Mouse (Mus musculus) liver, adult 2 months (tissue): ENCODE results near the gene Ndufa12. TPM values are rescaled to one million over a fixed set of nuclear protein-coding genes. Genes with fewer than 3 reads are reported as not detected.

Experiments used
- DNase-seq: peaks from one replicate; pipeline ENCODE4 v3.0.0-alpha.2; 2011; ENCODE audit warnings: low read depth, low spot score; ENCODE audit errors: extremely low read depth
- H3K27ac ChIP-seq: fragments of 200-500 bp; replicated peaks from 2 replicates; pipeline ENCODE4 v1.5.1; 2012; ENCODE audit warnings: low read depth, mild to moderate bottlenecking, control low read depth, inconsistent platforms, low read length; ENCODE audit not compliant: insufficient read depth
- H3K27me3 ChIP-seq: fragments of 200-500 bp; 2 replicates; pipeline ENCODE4 v1.6.1; 2012; ENCODE audit warnings: mild to moderate bottlenecking, moderate library complexity, low read length, inconsistent platforms; ENCODE audit not compliant: control insufficient read depth, insufficient read depth
- H3K36me3 ChIP-seq: fragments of 200-500 bp; 2 replicates; pipeline ENCODE4 v1.6.1; 2012; ENCODE audit warnings: low read length, inconsistent platforms; ENCODE audit not compliant: control insufficient read depth, insufficient read depth
- H3K4me1 ChIP-seq: fragments of 200-500 bp; 2 replicates; pipeline ENCODE4 v1.6.1; 2011; ENCODE audit warnings: low read length; ENCODE audit not compliant: control insufficient read depth, insufficient read depth
- H3K4me3 ChIP-seq: fragments of 200-500 bp; 2 replicates; pipeline ENCODE4 v1.5.1; 2011; ENCODE audit warnings: low read depth, mild to moderate bottlenecking, control low read depth, low read length, moderate library complexity; ENCODE audit not compliant: insufficient read depth
- H3K79me2 ChIP-seq: fragments of 200-500 bp; 2 replicates; pipeline ENCODE4 v1.6.1; 2012; ENCODE audit warnings: inconsistent platforms, mild to moderate bottlenecking, low read length, moderate library complexity; ENCODE audit not compliant: control insufficient read depth, insufficient read depth
- H3K9ac ChIP-seq: fragments of 200-500 bp; 2 replicates; pipeline ENCODE4 v1.6.1; 2012; ENCODE audit warnings: low read depth, mild to moderate bottlenecking, control low read depth, inconsistent platforms, low read length
- CTCF ChIP-seq: fragments of 200-500 bp; IDR thresholded peaks from 2 replicates; pipeline ENCODE4 v1.5.1; 2011; ENCODE audit warnings: low read depth, low read length, control low read depth
- POLR2A ChIP-seq: fragments of 200-500 bp; IDR thresholded peaks from 2 replicates; pipeline ENCODE4 v1.6.1; 2011; ENCODE audit warnings: low read length, control low read depth; ENCODE audit not compliant: insufficient read depth; ENCODE audit errors: extremely low read depth
- WGBS: fragments of 180-500 bp; shearing (Covaris S2); methylation state at CpG from one replicate; pipeline ENCODE4 v1.1.7; 2018; 5-methylcytosine and 5-hydroxymethylcytosine counted together
- polyA plus RNA-seq: library from polyadenylated mRNA; depleted of rRNA; stranded (reverse); fragments of >200 nt; gene quantifications from 2 replicates; pipeline ENCODE4 v1.2.3, GENCODE M21; 2012; rRNA removed
- total RNA-seq: library from RNA; depleted of rRNA; stranded (reverse); fragments of >200 nt; gene quantifications from 2 replicates; pipeline ENCODE4 v1.2.3, GENCODE M21; 2014; rRNA removed

Gene Ndufa12
- total RNA-seq, result 205 and 237 TPM in 2 replicates
- polyA plus RNA-seq, result 74.6 and 83.6 TPM in 2 replicates

DNA sequence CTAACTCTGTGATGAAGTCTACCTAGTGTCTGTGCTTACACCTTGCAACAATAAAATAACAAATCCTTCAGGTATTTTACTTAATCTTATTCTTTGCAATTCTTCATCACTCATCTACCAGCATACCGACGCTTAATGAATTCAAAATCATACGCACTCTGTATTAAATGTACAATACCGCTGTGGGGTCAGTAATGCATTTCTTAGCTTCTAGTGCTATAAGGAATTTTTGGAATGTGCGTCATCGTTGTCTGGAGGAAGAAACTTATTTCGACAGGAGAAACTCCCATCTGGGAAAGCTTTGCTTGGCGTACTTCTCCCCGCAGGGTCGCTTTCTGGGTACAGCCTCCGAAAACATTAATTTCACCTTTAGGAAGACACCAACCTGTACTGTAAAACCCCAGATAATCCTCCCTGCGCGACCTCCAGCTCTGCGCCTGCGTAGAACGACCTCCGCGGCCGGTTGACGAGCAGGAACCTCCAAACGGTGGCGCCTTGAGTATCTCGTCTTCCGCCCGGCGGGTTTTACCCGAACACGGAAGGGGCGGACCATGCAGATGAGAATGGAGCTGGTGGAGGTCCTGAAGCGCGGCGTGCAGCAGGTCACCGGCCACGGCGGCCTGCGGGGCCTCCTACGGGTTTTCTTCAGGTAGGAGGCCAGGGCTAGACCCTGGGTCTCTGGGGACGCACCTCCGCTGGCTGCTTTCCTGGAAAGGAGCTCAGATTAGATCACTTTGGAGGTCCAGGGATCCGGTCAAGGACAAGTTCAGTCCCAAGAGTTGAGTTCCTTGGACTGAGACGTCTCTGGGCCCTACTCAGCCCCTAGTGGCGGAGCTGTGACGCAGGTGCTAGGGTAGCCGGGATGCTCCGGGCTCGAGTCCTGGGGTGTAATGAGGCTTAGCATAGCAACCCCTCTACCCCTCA lies at the start of gene Ndufa12:
Ndufa12 (plus strand) TSS at position 239 of the 924 bp plus-strand sequence.
- H3K36me3 ChIP-seq, result peaks cover 33% of the 10 kb centered on the region
- peak; percentile 69 for TF ChIP-seq POLR2A
- peak; percentile 62 for TF ChIP-seq CTCF
- peaks cover 4% of the 10 kb centered on the region for H3K4me1 ChIP-seq
- WGBS, result under 1% methylated on average over 46 of the region's 46 CpGs
- peak within 1 kb of the TSS; percentile 91 for H3K27ac ChIP-seq
- H3K79me2 ChIP-seq, result peaks cover 4% of the 10 kb centered on the region; the same call in 1 of the 2 replicates
- peak within 1 kb of the TSS; percentile 90 for H3K4me3 ChIP-seq
- DNase-seq, result peak; percentile 84
- peak within 1 kb of the TSS; percentile 90 for H3K9ac ChIP-seq
- no peaks in the 10 kb centered on the region for H3K27me3 ChIP-seq

DNA sequence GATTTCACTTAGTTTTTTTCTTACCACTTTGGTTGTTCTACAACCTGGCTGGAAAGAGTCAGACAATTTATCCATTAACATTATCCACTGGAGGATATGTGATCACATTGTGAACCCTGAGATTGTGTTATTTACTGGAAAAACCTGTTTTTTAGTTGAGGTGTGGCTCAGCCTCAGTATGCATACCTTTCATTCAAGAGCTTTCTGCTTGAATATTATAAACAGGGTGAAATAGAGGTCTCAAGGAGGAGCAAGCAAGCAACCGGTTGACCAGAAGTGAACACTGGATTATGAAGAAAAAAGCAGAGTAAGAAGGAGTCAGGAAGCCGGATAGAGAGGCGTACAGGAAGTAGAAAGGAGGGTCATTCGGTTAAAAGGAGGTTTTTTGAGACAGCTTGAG lies 47.0 kb upstream of the Ndufa12 start:
- WGBS, result 75% methylated on average over 4 of the region's 4 CpGs
- Histone ChIP-seq H3K4me1 (peaks cover 18% of the 10 kb centered on the region), H3K4me3 (no peak overlapping the region), H3K9ac (no peak overlapping the region), H3K27me3 (no peaks in the 10 kb centered on the region), H3K36me3 (peaks cover 6% of the 10 kb centered on the region), H3K27ac (peak overlapping the region; percentile 30; the same call in 1 of the 2 replicates), H3K79me2 (peaks cover 33% of the 10 kb centered on the region; the same call in 1 of the 2 replicates)
- no peak for DNase-seq
- TF ChIP-seq CTCF, result no peak
- no peak for TF ChIP-seq POLR2A

GRCm38 (mm10) chr10:94153841-94154240 lies 44.7 kb upstream of the Ndufa12 start:
- H3K4me1 ChIP-seq, result peaks cover 14% of the 10 kb centered on the region
- peaks cover 34% of the 10 kb centered on the region; the same call in 1 of the 2 replicates for H3K79me2 ChIP-seq
- no peak for DNase-seq
- no peak overlapping the region for H3K9ac ChIP-seq
- H3K4me3 ChIP-seq, result no peak overlapping the region
- H3K36me3 ChIP-seq, result peaks cover 17% of the 10 kb centered on the region
- H3K27me3 ChIP-seq, result no peaks in the 10 kb centered on the region
- H3K27ac ChIP-seq, result no peak overlapping the region
- no peak for TF ChIP-seq POLR2A
- TF ChIP-seq CTCF, result no peak

GRCm38 (mm10) chr10:94158962-94159361 lies 39.6 kb upstream of the Ndufa12 start:
- no peak for DNase-seq
- Histone ChIP-seq H3K27ac (peak overlapping the region; percentile 44), H3K4me3 (no peak overlapping the region), H3K9ac (no peak overlapping the region), H3K4me1 (peaks cover 20% of the 10 kb centered on the region), H3K36me3 (peaks cover 21% of the 10 kb centered on the region), H3K27me3 (no peaks in the 10 kb centered on the region), H3K79me2 (peaks cover 26% of the 10 kb centered on the region; the same call in 1 of the 2 replicates)
- no peak for TF ChIP-seq POLR2A
- TF ChIP-seq CTCF, result no peak
- WGBS, result 86% methylated on average over 6 of the region's 6 CpGs

- H3K79me2 ChIP-seq, result peaks cover 24% of the 10 kb centered on the region; the same call in 1 of the 2 replicates
- peak overlapping the region; percentile 44 for H3K27ac ChIP-seq
- H3K27me3 ChIP-seq, result no peaks in the 10 kb centered on the region
- DNase-seq, result no peak
- no peak overlapping the region for H3K4me3 ChIP-seq
- TF ChIP-seq CTCF (no peak), POLR2A (no peak)
- peaks cover 24% of the 10 kb centered on the region for H3K36me3 ChIP-seq
- H3K9ac ChIP-seq, result no peak overlapping the region
- 95% methylated on average over 4 of the region's 4 CpGs for WGBS
- H3K4me1 ChIP-seq, result peaks cover 20% of the 10 kb centered on the region
These were observed 39.1 kb upstream of the Ndufa12 start for GRCm38 (mm10) chr10:94159406-94159805.
